Comparison of ENCODE assay signal across 23 mouse cellular contexts in the genomic region with DNA sequence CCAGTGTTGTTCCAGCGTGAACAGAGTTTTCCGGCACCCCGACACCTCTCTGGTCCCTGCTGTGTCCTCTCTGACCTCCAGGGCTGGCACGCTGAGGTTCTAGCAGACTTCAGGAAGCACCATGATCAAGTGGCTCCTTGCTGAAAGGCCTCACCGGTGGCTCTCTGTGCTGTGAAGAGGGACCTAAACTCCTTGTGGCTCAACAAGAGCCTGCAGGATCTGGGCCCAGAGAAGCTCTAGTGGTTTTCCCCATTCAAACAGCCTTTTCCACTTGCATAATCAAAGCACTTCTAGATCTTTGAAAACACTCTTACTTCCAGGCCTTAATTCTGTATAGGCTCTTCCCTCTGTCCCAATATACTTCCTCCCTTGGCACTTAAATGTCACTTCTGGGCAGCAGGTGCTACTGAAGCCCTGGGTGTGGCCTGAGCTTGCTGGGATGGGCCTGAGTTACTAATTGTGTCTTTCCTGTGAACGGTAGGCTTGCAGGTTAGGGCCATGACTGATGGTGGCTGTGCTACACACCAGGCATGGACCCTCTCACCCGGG. TPM values are rescaled to one million over a fixed set of nuclear protein-coding genes. Genes with fewer than 3 reads are reported as not detected.
DNase-seq lines count a peak whose midpoint lies in the region; ATAC-seq lines count a peak whose summit lies in the region.
"Had no signal": no experiment of that assay in that cellular context is flagged by ENCODE, and none has a peak within 500 bp of the region (broad histone marks: within the 10 kb centered on the region; RNA-seq: fewer than 3 reads in every experiment).

No protein-coding gene starts in this region.

- H3K36me3 ChIP-seq in lung, embryonic 16.5 days (ENCODE audit: control insufficient read depth, insufficient read depth, low read length): no peaks in the 10 kb centered on the region
- no peaks in the 10 kb centered on the region for H3K36me3 ChIP-seq in neural tube, embryonic 15.5 days
- H3K36me3 ChIP-seq: embryonic facial prominence, embryonic 12.5 days; embryonic facial prominence, embryonic 15.5 days; forebrain, embryonic 12.5 days; hindbrain, embryonic 13.5 days had no signal

- H3K4me2 ChIP-seq in lung, embryonic 16.5 days (ENCODE audit: low read depth, low read length): no peak overlapping the region
- no peak overlapping the region for H3K4me2 ChIP-seq in neural tube, embryonic 15.5 days
- H3K4me2 ChIP-seq: embryonic facial prominence, embryonic 12.5 days; embryonic facial prominence, embryonic 15.5 days; forebrain, embryonic 12.5 days; heart, embryonic 11.5 days; hindbrain, embryonic 13.5 days had no signal

- peak overlapping the region; percentile 7; the same call in 1 of the 2 replicates for H3K27ac ChIP-seq in lung, embryonic 16.5 days (ENCODE audit: low read length)
- no peak overlapping the region for H3K27ac ChIP-seq in neural tube, embryonic 15.5 days (replicated peaks)
- H3K27ac ChIP-seq: embryonic facial prominence, embryonic 12.5 days; embryonic facial prominence, embryonic 15.5 days; forebrain, embryonic 12.5 days; gastrocnemius, adult 2 months; hindbrain, embryonic 13.5 days had no signal

- H3K9ac ChIP-seq in lung, embryonic 16.5 days (ENCODE audit: low read length): no peak overlapping the region
- H3K9ac ChIP-seq in neural tube, embryonic 15.5 days (replicated peaks): no peak overlapping the region
- H3K9ac ChIP-seq: embryonic facial prominence, embryonic 12.5 days; embryonic facial prominence, embryonic 15.5 days; forebrain, embryonic 12.5 days; hindbrain, embryonic 13.5 days had no signal

- DNase-seq in testis, postnatal 10 days (ENCODE audit: low spot score): peak; percentile 34
- DNase-seq in testis, postnatal 14 days (ENCODE audit: low spot score): no peak
- DNase-seq in lung, postnatal 14 days: peak; percentile 21
- peak; percentile 38 to 76 for DNase-seq in lung, postnatal 4 days
- no peak for DNase-seq in ovary, postnatal 10 days (ENCODE audit: low spot score)
- no peak for DNase-seq in layer of hippocampus, adult 18-20 months (ENCODE audit: low spot score in 2 of 2)
- DNase-seq: adrenal gland, adult 2 months; adrenal gland, postnatal 14 days; cerebellum, adult 11 months; cerebellum, adult 2 months; cerebellum, adult 9-11 months; cerebellum, postnatal 25 days; gastrocnemius, adult 2 months; gastrocnemius, postnatal 14 days; heart, adult 11 months had no signal

- no peaks in the 10 kb centered on the region for H3K9me3 ChIP-seq in lung, embryonic 16.5 days (ENCODE audit: control insufficient read depth, low read length)
- H3K9me3 ChIP-seq in neural tube, embryonic 15.5 days (replicated peaks): no peaks in the 10 kb centered on the region
- H3K9me3 ChIP-seq: embryonic facial prominence, embryonic 12.5 days; embryonic facial prominence, embryonic 15.5 days; forebrain, embryonic 12.5 days; hindbrain, embryonic 13.5 days had no signal

- WGBS in lung, embryonic 16.5 days: 54% methylated on average over 7 of the region's 7 CpGs
- WGBS in neural tube, embryonic 15.5 days: 76% methylated on average over 7 of the region's 7 CpGs

- peak; percentile 57; the same call in 1 of the 2 replicates for ATAC-seq in lung, embryonic 16.5 days (ENCODE audit: low read depth)
- no peak for ATAC-seq in neural tube, embryonic 15.5 days (ENCODE audit: low FRiP score)
- ATAC-seq: CD4-positive, CD25-positive, alpha-beta regulatory T cell, adult 4 months had no signal

- no peak overlapping the region for H3K4me3 ChIP-seq in lung, embryonic 16.5 days (ENCODE audit: low read length)
- H3K4me3 ChIP-seq in neural tube, embryonic 15.5 days (replicated peaks): no peak overlapping the region
- H3K4me3 ChIP-seq: embryonic facial prominence, embryonic 12.5 days; embryonic facial prominence, embryonic 15.5 days; forebrain, embryonic 12.5 days; gastrocnemius, adult 2 months; hindbrain, embryonic 13.5 days had no signal

- no peaks in the 10 kb centered on the region for H3K4me1 ChIP-seq in lung, embryonic 16.5 days (replicated peaks; ENCODE audit: control insufficient read depth, insufficient read depth, low read length)
- H3K4me1 ChIP-seq in neural tube, embryonic 15.5 days: no peaks in the 10 kb centered on the region
- H3K4me1 ChIP-seq: embryonic facial prominence, embryonic 12.5 days; forebrain, embryonic 12.5 days; hindbrain, embryonic 13.5 days had no signal

- no peaks in the 10 kb centered on the region for H3K27me3 ChIP-seq in lung, embryonic 16.5 days (ENCODE audit: control insufficient read depth, insufficient read depth, low read depth, low read length)
- no peaks in the 10 kb centered on the region for H3K27me3 ChIP-seq in neural tube, embryonic 15.5 days (replicated peaks)
- H3K27me3 ChIP-seq: embryonic facial prominence, embryonic 12.5 days; embryonic facial prominence, embryonic 15.5 days had no signal

RNA-seq across cellular contexts. Expression of gene Brd7, which starts 26.8 kb away (rescaled TPM):
- polyA plus RNA-seq in lung, embryonic 16.5 days (2015; fragmentation: Nextera tagmentation; extraction: Ambion mirVana): 56.0 and 70.7 TPM in 2 replicates
- polyA plus RNA-seq in neural tube, embryonic 15.5 days (2015; fragmentation: Nextera tagmentation; extraction: Ambion mirVana): 56.5 and 64.3 TPM in 2 replicates
- total RNA-seq in layer of hippocampus, adult 18-20 months (2021): 10 to 100 TPM; 48.4 to 49.9 TPM

Comparison
In these comparisons a context has a peak if more than half of its experiments do, and no peak if none do; other contexts are left out.
1. DNase-seq: peak in testis, postnatal 10 days (single experiment), lung, postnatal 14 days (single experiment) and lung, postnatal 4 days (2 of 2); none in testis, postnatal 14 days (single experiment), ovary, postnatal 10 days (single experiment) and layer of hippocampus, adult 18-20 months (0 of 2).